In genomic region chr10:119437319-119437718, GRCm38 (mm10) we compare ENCODE assay signal across 17 mouse cellular contexts. TPM values are rescaled to one million over a fixed set of nuclear protein-coding genes. Genes with fewer than 3 reads are reported as not detected.
"Had no signal": no experiment of that assay in that cellular context is flagged by ENCODE, and none has a peak within 500 bp of the region (broad histone marks: within the 10 kb centered on the region; RNA-seq: fewer than 3 reads in every experiment).

No protein-coding gene starts in this region.

- H3K9ac ChIP-seq: neural tube, embryonic 13.5 days; neural tube, embryonic 15.5 days; stomach, embryonic 15.5 days had no signal

- H3K27ac ChIP-seq: neural tube, embryonic 13.5 days; neural tube, embryonic 15.5 days; stomach, embryonic 15.5 days; stomach, postnatal 0 days had no signal

- DNase-seq: retina, postnatal 1 day; right cerebral cortex, adult 18-20 months; right cerebral cortex, postnatal 14 days; right cerebral cortex, postnatal 25 days; right cerebral cortex, postnatal 4 days; spleen, adult 18-20 months; thymus, adult 18-20 months; thymus, adult 2 months; thymus, postnatal 14 days; thymus, postnatal 25 days; thymus, postnatal 36 days; thymus, postnatal 4 days had no signal

- H3K4me1 ChIP-seq: neural tube, embryonic 15.5 days; stomach, embryonic 15.5 days had no signal

- H3K27me3 ChIP-seq: neural tube, embryonic 13.5 days; neural tube, embryonic 15.5 days; stomach, embryonic 15.5 days had no signal

- H3K4me2 ChIP-seq: neural tube, embryonic 13.5 days; neural tube, embryonic 15.5 days; stomach, embryonic 15.5 days had no signal

- H3K36me3 ChIP-seq: neural tube, embryonic 13.5 days; neural tube, embryonic 15.5 days; stomach, embryonic 15.5 days had no signal

- H3K4me3 ChIP-seq: neural tube, embryonic 13.5 days; neural tube, embryonic 15.5 days; stomach, embryonic 15.5 days had no signal

- H3K9me3 ChIP-seq: neural tube, embryonic 13.5 days; neural tube, embryonic 15.5 days; stomach, embryonic 15.5 days had no signal

RNA-seq across cellular contexts. Expression of gene Grip1, which starts 16.3 kb away (rescaled TPM):
- polyA plus RNA-seq: spleen, adult 2 months had no signal
